Mouse (Mus musculus) cerebellum, adult 18-20 months (tissue): ENCODE results near the gene Mapk6.
A peak's percentile ranks its signal among the peaks of the same experiment; 100 is the strongest.
"Not testable (repeated sequence)": the region's sequence is repeated elsewhere in the genome, so short reads cannot be mapped to it uniquely, and the experiment has no call there.

Experiments used
- DNase-seq, 2 experiments: peaks; one replicate each; pipeline ENCODE4 v3.0.0; 2021

The Mapk6 gene

DNA sequence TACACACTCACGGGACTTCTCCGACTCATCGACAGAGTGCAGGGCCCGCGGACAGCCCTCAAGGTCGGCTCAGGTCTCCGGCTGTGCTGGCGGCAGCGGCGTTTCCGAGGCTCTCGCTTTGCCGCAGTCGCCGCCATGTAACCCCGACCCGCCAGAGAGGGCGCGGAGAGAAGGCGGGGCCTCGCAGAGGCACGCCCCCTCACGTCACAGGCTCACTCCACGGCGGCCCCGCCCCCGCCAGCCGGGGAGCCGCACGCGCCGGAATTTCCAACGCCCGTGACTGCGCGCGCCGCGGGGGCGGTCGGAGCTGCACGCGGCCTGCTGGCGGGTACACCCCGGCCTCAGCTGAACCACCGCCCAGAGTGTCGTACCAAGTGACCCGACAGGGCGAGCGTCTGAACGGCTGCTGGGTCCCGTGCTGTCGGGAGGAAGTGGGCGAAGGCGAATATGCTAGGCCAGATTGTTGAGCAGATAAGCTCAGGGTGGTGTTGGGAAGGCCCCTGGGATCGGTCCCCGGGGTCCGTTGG is at the start of gene Mapk6:
Gene Mapk6 (minus strand): TSS at position 154 of the 527 bp plus-strand sequence.
- peak; percentile 93 to 100 for DNase-seq

DNA sequence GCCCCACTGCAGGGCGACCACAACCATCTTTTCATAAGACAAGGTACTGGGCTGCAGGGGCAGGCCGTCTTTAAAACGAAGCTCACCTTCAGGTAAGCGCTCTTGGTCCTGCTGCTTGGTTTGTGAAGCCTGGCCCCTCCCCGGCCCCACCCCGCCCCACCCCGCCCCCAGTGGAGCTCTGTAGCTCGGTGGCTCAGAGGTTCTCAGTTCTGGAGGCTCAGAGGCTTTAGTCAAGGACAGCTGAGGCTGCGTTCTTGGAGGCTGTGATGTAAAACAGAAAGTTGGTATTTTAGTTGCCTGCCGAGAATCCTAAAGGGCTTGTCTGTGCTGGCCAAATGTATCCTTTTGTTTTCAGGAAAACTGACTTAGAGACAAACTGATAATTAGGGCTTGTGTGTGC is 45.9 kb upstream of the Mapk6 start:
- DNase-seq: no peak

DNA sequence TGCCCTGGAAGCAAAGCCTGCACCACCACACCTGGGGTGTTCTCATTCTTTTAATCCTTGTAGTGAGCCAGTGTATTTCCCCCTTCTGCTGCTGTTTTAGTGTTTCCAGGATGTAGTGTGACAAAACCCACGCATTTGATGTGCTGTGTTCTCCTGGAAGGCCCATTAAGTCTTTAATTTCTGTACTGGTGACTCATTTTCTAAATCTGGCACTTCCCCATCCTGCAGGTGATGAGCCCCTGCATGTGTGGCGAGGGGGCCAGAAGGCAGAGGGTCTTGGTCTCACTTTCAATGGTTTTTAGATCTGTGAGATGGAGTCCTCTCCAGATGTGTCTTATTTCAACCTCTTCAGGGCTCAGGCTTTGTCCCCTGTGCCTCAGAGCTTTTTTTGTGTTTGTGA is 44.2 kb upstream of the Mapk6 start:
- no peak for DNase-seq

DNA sequence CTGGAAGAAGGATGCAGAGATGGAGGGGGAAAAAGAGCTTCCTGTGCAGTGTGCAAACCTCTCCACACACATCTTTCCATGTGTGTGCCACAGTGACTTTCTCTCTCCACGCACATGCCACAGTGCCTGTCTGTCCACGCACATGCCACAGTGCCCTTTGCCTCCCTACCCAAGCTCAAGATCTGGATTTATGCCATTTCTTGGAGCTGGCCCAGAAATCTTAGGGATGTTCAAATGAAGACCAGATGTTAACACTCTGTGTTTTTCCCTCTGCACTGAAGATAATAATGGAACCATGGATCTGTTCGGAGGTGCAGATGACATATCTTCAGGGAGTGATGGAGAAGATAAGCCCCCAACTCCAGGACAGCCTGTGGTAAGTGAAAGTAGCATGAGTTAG is 38.2 kb upstream of the Mapk6 start:
- DNase-seq: no peak

DNA sequence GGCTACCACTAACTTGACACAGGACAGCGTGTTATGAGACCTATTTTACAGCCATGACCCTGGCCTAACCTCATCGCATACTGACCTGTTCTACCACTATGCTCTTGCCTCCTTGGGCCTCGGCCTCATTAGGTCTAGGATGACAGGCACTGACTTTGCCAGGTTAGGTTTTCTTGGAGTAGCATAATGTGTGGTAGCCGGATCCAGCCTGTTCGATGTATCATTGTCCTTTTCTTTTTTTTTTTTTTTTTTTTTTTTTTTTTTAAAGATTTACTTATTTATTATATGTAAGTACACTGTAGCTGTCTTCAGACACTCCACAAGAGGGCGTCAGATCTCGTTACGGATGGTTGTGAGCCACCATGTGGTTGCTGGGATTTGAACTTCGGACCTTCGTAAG is 36.8 kb upstream of the Mapk6 start:
- DNase-seq: not testable (repeated sequence)

DNA sequence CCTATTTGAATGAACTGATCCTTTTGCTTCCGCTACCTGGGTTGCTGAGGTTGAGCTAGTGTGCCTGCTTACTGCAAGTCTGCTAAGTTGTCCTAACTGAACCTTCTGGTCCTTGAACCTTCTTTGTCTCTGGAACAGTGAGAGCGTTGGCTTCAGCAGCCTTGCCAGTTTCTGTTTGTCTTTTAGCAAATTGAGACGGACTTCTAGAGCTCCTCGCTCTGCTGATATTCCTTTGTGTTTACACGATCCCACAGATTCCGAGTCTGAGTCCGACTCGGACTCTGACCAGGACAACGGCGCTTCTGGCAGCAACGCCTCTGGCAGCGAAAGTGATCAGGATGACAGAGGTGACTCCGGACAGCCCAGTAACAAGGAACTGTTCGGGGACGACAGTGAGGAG is 35.2 kb upstream of the Mapk6 start:
- DNase-seq: no peak

DNA sequence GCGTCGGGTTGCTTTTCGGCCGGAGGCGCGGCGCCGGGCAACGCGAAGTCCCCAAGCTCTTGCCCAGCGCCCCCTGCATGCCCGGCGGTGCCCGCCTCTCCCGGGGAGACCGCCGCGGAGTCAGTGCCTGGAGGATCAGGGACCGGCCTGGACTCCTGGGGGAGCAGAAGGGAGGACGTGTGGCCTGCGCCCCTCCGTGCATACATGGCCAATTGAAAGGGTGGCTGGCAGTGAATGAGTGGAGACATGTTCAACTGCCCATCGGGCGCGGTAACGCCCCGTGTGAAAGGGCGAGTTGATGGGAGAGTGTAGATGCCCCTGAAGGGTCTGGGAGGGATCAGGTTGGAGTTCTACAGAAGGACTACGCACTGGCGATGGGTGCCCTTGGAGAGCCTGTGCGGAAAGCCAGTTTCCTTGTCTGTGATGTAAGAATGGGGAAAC is 31.9 kb upstream of the Mapk6 start:
- no peak for DNase-seq

DNA sequence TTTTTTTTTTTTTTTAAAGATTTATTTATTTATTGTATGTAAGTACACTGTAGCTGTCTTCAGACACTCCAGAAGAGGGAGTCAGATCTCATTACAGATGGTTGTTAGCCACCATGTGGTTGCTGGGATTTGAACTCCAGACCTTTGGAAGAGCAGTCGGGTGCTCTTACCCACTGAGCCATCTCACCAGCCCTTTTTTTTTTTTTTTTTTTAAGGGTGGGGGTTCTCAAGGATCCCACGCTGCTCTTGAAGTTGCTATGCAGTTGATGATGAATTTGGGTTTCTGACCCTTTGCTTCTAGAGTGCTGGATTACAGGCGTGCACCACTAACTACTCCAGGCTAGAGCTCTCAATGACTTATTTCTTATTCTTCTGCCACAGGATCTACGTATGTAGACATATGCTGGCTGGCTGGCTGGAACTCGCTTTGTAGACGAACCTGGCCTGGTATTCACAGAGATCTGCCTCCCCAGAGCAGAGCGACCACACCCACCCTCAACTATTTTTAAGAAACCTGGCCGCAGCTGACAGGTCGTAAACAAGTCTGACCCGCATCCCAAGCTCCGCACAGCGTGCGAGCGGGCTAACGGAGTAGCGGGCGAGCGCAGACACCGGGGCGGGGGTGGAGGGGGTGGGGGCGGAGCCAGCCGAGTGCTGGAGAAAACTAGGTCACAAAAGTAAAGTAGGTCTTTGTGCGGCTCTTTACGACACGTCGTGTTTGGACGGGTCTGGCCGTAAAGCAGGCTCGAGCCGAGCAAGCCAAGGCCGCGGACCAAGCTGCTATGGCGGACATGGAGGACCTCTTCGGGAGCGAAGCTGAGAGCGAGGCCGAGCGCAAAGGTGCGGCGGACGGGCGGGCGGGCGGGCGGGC is 31.2 kb upstream of the Mapk6 start, which contains the start of gene Leo1:
Gene Leo1 (plus strand): TSS at position 729 of the 871 bp plus-strand sequence.
- peak; percentile 93 to 94 for DNase-seq

DNA sequence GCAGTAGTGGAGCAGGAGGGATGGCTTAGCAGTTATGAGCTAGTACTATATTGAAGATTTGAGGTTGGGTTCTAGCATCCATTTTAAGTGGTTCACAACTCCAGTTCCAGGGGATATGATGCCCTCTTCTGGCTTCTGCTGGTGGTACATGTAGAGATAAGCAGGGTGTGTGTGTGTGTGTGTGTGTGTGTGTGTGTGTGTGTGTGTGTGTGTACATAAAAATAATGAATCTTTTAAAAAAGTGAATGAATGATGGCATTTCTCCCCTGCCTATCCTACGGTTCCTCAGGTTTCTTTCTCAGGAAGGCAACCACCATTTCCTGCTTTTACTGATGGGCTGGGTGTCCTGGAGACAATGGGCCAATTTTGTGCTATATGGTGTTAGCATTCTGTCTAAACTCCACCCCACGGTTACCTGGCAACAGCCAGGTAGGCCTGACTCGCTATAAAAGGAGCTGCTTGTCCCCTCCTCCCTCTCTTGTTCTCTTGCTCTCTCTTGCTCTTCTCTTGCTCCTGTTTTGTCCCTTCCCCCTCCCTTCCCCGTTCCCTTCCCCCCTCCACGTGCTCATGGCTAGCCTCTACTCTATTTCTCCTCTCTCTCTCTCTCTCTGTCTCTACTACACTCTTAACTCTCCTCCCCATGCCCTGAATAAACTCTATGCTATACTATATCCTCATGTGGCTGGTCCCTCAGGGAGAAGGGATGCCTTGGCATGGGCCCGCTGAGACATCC is 28.0 kb upstream of the Mapk6 start:
- DNase-seq: peak; percentile 44 to 49

DNA sequence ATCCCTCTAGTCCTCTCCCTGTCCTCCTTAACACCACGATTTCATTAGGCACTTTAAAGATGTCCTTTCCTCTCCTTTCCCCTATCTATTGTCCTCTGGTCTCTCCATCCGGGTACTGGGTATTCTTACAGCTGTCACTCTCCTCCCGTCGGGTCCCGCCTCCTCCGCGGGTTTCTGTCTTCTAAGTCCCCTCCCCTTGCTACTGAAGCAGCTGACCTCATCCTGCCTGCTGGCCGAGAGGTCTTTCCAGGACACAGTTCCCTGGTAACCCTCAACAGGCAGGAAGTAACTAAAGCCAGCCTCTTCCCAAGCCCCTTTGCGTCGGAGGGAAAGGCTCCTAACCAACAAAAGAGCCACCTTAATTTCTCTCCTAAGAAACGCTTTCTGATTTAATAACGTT is 26.1 kb upstream of the Mapk6 start:
- DNase-seq: peak in 1 of 2 experiments; percentile 57

DNA sequence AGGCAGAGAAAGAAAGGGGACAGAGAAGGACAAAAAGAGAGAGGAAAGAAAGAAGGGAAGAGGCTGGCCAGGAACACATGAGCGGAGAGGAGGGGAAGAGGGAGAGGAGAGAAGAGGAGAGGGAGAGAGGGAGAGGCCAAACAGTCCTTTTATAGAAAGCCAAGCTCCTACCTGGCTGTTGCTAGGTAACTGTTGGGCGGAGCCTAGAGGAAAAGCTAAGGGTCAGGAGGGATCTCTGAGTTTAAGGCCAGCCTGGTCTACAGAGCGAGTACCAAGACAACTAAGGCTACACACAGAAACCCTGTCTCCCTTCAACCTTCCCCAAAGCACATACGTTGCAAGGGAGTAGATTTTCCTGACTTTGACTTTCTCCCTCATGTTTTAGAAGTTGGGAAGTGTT is 25.5 kb upstream of the Mapk6 start:
- no peak for DNase-seq

DNA sequence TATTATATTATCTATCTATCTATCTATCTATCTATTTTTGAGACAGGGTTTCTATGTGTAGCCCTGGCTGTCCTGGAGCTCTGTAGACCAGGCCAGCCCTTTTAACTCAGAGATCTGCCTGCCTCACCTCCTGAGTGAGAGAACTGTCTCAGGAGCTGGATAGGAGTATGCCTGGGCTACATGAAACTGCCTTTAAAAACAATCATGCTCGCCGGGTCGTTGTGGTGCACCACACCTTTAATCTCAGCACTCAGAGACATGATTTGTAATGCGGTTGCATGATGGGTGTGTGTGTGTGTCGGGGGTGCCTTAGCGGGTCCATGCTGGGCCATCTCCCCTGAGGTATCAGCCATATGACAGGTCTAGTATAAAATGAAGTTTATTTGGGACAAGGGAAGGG is 25.1 kb upstream of the Mapk6 start:
- DNase-seq: no peak

DNA sequence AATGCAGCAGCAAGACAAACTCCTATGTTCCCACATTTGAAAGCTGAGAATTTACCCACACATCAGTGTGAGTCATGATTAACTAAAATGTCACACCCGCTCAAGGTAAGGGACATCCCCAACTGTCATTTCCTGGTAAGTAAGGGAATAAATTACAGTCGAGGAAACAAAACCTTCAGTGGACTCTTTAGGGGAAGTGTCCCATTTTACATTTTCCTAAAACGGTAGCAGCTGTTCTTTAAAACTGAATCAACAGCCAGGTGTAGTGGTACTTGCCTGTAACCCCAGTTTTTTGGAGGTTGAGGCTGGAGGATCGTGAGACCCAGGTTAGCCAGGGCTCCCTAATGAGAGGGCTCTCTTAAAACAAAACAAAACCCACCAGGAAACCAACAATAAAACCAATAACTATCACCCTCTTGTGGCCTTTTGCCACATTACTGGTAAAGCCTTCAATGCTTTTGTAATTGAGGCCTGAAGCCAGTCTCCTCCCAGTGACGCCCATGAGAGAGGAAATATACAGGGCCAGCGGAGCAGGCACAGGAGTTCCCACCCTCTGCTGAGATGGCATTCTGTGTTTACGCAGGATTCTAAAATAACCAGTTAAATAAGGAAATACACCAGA is 24.5 kb upstream of the Mapk6 start:
- DNase-seq: peak; percentile 51 to 62

DNA sequence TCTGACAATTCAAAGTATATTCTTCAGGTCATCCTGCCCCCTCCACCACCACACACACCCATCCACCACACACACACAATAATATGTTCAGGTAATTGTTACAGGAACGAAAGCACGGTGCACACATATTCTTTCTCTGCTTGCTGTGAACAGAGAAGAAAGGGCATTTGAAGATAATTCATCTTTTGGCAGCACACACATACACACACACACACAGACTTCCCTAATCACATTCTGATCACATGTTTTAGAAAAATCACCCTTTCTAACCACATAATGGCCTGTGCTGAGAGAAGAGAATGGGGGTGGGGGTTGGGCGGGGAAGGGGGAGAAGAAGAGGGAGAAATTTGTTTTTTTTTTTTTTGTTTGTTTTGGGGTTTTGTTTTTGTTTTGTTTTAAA is 22.9 kb upstream of the Mapk6 start:
- no peak for DNase-seq

DNA sequence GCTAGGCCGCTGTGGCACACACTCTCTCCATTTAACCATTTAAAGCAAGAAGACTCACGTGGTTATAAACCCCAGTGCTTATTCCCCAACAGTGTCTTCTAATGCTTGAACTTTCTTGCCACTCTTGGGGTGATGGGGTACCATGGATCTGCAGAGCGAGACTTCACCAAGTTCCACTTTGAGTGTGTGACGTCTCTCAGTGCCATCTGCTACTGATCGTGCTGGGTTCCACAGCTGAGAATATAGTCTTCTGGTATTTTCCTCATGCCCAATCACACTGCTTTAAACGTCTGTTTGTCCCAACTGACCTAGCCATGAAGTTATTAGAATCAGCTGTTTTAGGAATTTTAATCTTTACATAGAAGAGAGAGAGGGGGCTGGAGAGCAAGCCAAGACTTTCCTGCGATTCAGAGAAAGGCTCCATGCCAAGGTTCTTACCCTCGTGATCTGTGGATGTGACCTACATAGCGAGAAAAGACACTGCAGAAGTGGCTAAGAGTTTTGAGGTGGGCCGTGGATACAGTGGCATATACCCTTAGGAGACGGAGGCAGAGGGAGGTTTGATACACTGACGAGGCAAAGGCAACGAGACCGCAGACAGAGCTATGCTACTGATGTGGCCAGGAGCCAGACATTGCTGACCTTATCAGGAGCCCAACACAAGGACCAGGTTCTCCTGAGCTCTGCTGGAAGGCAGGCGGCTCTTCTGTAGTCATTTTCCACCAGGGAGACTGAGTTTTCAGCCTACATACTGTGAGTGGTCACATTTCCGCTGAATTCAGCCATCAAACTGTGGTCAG is 21.2 kb upstream of the Mapk6 start:
- DNase-seq: peak; percentile 67 to 73

DNA sequence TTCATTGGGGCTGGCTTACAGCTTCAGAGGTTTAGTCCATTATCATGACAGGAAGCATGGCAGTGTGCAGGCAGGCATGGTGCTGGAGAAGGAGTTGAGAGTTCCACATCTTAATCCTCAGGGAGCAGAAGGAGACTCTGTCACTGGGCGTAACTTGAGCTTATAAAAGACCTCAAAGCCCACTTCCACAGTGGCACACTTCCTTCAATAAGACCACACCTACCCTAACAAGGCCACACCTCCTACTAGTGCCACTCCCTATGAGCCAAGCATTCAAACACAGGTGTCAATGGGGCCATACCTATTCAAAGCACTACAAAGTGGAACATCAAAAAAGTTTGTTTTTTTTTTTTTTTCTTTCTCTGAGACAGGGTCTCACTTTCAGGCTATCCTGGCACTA is 19.9 kb upstream of the Mapk6 start:
- no peak for DNase-seq

DNA sequence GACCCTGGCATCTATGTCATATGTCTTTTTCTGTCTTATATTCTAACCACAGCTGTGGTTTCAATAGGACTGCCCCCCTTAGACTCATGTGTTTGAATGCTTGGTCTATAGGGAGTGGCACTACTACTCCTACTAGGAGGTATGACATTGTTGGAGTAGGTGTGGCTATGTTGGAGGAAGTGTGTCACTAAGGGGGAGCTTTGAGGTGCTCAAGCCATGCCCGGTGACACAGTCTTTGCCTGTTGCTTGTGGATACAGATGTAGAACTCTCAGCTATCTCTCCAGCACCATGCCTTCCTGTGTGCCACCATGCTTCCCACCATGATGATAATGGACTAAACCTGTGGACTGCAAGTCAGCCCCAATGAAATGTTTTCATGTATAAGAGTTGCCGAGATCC is 19.2 kb upstream of the Mapk6 start:
- no peak for DNase-seq

DNA sequence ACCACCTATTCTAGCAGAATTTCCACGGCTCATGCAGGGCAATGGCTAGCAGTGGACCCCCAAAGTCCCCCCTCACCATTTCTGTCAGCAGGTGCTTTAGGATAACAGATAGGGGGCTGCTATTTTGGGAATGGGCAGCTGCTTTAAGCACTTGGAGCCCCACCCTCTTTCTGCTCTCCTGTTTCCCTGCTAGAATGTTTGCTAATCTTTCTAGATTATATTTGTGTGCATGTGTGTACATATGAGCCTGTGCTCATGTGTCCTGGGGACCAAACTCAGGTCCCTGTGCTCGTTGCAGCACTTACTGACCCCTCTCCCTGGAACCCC is 18.4 kb upstream of the Mapk6 start:
- no peak for DNase-seq

DNA sequence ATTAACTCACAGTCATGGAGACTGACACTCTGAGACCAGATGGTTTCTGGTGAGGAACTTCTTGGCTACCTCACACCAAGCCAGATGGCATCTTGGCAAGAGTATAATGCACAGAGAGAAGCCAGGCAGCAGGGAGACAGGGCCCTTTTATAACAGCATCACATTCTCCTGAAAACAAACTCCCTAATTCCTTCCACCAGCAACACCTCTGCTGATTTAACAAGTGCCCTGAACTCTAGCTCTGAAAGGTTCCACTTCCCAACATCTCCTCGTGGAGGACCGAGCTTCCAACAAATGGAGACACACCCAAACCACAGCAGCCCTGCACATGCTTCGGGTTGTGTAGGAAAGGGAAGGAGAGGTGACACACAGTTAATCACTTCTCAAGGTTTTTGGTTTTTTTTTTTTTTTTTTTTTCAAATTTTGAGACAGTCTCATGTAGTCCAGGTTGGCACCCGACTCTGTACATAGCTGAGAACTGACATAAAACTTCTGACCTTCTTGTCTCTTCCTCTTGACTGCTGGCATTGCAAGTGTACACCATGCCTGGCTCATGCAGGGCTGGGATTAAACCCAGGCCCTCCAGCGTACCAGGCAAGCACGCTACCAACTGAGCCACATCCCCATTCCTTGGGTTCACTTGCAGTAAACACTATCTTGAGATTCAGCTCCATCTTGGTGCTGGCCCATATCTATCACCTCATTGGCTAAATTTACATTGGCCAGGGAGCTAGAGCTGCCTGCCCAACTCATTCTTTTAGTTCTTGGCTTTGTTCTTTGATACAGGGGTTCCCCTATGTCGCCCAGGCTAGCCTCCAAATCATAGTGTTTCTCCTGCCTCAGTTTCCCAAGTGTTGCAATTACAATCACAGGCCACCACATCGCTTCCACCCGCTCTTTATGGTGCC is 17.8 kb upstream of the Mapk6 start:
- DNase-seq: peak; percentile 84 to 90

DNA sequence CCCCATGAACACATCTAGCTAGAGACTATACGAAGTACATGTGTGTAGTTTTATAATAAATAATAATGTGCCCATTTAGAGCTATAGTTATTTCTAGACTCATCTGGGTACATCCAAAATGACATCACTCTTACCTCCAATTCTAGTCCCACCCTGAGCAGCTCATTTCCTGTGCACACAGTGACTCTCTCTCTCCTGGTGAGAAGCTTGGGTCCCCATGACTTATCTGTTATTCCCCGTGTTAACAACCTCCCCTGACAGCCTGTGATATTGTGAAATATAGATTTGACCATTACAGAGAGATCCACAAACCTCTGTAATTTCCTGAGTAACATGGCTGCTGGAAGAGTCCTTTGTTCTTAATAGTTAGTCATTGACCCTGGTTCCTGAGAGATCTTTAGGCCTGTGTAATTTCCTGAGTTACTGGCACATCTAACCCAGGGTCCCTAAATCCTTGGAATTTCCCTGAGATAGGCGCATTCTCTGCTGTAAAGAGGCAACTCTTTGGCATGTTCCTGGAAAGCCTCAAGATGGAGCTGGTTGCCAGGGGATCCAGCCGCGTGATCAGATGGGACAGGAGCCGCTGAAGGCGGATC is 16.1 kb upstream of the Mapk6 start:
- no peak for DNase-seq
